Mouse (Mus musculus) lung, postnatal 0 days (tissue): ENCODE measurements around the gene Cacna1f.
A peak's percentile ranks its signal among the peaks of the same experiment; 100 is the strongest.

Experiments used
- CTCF ChIP-seq: IDR thresholded peaks from 2 replicates; pipeline ENCODE4 v1.5.1; 2016; ENCODE audit warnings: antibody characterized with exemption, mild to moderate bottlenecking
- EP300 ChIP-seq: IDR thresholded peaks from 2 replicates; pipeline ENCODE4 v1.6.1; 2016; ENCODE audit warnings: antibody characterized with exemption, mild to moderate bottlenecking, control low read depth

DNA sequence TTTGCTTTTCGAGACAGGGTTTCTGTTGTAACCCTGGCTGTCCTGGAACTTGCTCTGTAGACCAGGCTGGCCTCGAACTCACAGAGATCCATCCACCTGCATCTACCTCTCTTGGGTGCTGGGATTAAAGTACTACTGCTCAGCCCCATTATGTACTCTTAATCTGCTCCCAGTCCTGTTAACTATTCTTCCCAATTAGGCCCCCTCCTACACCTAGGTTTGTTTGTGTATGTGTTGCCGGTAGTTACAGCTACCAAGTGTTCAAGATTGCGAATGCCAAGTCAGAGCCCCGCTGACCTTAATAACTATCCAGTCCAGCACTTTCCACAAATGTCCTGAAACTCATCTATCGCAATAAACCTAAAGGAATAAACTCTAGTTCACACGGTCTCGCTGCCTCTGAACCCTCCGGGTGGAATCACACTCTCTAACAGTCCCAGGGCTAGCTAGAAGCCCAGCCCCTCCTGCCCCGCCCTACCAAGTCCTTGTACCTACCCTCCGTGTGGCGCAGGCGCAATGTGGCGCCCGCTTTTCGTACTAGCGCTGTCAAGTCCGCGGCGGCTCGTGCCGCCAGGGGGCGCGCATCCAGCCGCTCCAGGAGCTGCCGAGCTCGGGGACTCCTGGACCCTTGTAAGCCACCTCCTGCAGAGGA, 72.6 kb downstream of the Cacna1f start:
- TF ChIP-seq CTCF (peak; percentile 80), EP300 (no peak)
